Mouse (Mus musculus) liver, embryonic 14.5 days (tissue): ENCODE measurements around the gene Cdh7.
"Not testable (repeated sequence)": the region's sequence is repeated elsewhere in the genome, so short reads cannot be mapped to it uniquely, and the experiment has no call there.

Experiments
- CTCF ChIP-seq: IDR thresholded peaks from 2 replicates; pipeline ENCODE4 v1.5.1; 2016; ENCODE audit warnings: antibody characterized with exemption, low read depth, control low read depth
- EP300 ChIP-seq: IDR thresholded peaks from 2 replicates; pipeline ENCODE4 v1.6.1; 2016; ENCODE audit warnings: antibody characterized with exemption, low read depth

GRCm38 (mm10) chr1:110171459-110171858, 189.2 kb downstream of the Cdh7 start:
- not testable (repeated sequence) for TF ChIP-seq EP300, CTCF
